11 mouse cellular contexts compared by ENCODE assay signal in the genomic region with DNA sequence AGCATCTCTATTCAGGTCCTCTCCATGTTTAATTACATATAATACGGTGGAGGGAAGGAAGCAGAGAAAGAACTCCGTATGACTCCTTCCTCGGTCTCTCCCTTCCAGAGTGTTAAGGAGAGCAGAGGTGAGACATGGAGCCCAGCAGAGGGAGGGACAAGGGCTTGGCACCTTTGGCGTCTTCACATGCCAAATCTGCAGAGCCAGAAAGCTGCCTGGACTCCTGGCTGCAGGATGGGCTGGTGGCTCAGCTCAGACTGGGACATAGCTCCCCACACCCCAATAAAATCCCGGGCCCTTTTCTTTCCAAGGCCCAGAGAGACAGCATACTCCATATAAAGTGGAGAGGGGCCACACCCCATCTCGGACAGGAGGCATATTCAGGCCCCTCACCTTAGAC.
"Had no signal": no experiment of that assay in that cellular context is flagged by ENCODE, and none has a peak within 500 bp of the region (broad histone marks: within the 10 kb centered on the region; RNA-seq: fewer than 3 reads in every experiment).

No protein-coding gene starts in this region.

- DNase-seq: lung, embryonic 14.5 days; lung, postnatal 10 days; lung, postnatal 4 days; midbrain, embryonic 14.5 days; right cerebral cortex, adult 18-20 months; right cerebral cortex, postnatal 25 days; right cerebral cortex, postnatal 4 days; spleen, adult 18-20 months; thymus, adult 18-20 months; thymus, postnatal 14 days; thymus, postnatal 36 days had no signal
